Mouse (Mus musculus): ENCODE data around the gene Plk5. TPM values are rescaled to one million over a fixed set of nuclear protein-coding genes. Genes with fewer than 3 reads are reported as not detected.

Gene Plk5
- polyA plus RNA-seq, 1 experiment from 2014 or later: 1.8 TPM

GRCm38 (mm10) chr10:80365736-80366135 lies 9.5 kb downstream of the Plk5 start:
- peaks cover 4% of the 10 kb centered on the region; the same call in 1 of the 2 replicates for H3K9me3 ChIP-seq
- H3K9ac ChIP-seq: no peak overlapping the region
- H3K4me3 ChIP-seq: no peak overlapping the region
- no peak overlapping the region for H3K27ac ChIP-seq
- peaks cover 34% of the 10 kb centered on the region for H3K27me3 ChIP-seq
- H3K4me2 ChIP-seq: no peak overlapping the region
- 55% methylated on average over 6 of the region's 6 CpGs for WGBS
- H3K36me3 ChIP-seq: no peaks in the 10 kb centered on the region
- no peaks in the 10 kb centered on the region for H3K4me1 ChIP-seq
- no peak for ATAC-seq (ENCODE audit: insufficient number of reproducible peaks, insufficient read depth, low FRiP score, low TSS enrichment, low read depth)

- peaks cover 4% of the 10 kb centered on the region; the same call in 1 of the 2 replicates for H3K9me3 ChIP-seq
- no peak for ATAC-seq (ENCODE audit: insufficient number of reproducible peaks, insufficient read depth, low FRiP score, low TSS enrichment, low read depth)
- H3K9ac ChIP-seq: no peak overlapping the region
- H3K27me3 ChIP-seq: peaks cover 24% of the 10 kb centered on the region
- no peaks in the 10 kb centered on the region for H3K36me3 ChIP-seq
- H3K4me2 ChIP-seq: no peak overlapping the region
- H3K4me3 ChIP-seq: no peak overlapping the region
- H3K27ac ChIP-seq: no peak overlapping the region
- WGBS: 65% methylated on average over 5 of the region's 5 CpGs
- H3K4me1 ChIP-seq: peaks cover 12% of the 10 kb centered on the region
These were observed 11.7 kb downstream of the Plk5 start for GRCm38 (mm10) chr10:80367954-80368353.

- no peak overlapping the region for H3K4me2 ChIP-seq
- 85% methylated on average over 6 of the region's 6 CpGs for WGBS
- peaks cover 12% of the 10 kb centered on the region for H3K4me1 ChIP-seq
- no peaks in the 10 kb centered on the region for H3K36me3 ChIP-seq
- ATAC-seq (ENCODE audit: insufficient number of reproducible peaks, insufficient read depth, low FRiP score, low TSS enrichment, low read depth): no peak
- H3K9me3 ChIP-seq: peaks cover 4% of the 10 kb centered on the region; the same call in 1 of the 2 replicates
- H3K27ac ChIP-seq: no peak overlapping the region
- peaks cover 23% of the 10 kb centered on the region for H3K27me3 ChIP-seq
- H3K4me3 ChIP-seq: no peak overlapping the region
- H3K9ac ChIP-seq: no peak overlapping the region
These were observed 12.1 kb downstream of the Plk5 start for GRCm38 (mm10) chr10:80368392-80368791.

GRCm38 (mm10) chr10:80369995-80370747 lies 13.9 kb downstream of the Plk5 start:
- Histone ChIP-seq H3K9me3 (peaks cover 4% of the 10 kb centered on the region; the same call in 1 of the 2 replicates), H3K27ac (no peak overlapping the region), H3K36me3 (no peaks in the 10 kb centered on the region), H3K9ac (no peak overlapping the region), H3K27me3 (peaks cover 7% of the 10 kb centered on the region; the same call in 1 of the 2 replicates), H3K4me2 (no peak overlapping the region), H3K4me3 (no peak overlapping the region), H3K4me1 (peaks cover 12% of the 10 kb centered on the region)
- no peak for ATAC-seq (ENCODE audit: insufficient number of reproducible peaks, insufficient read depth, low FRiP score, low TSS enrichment, low read depth)
- WGBS: 81% methylated on average over 21 of the region's 21 CpGs

GRCm38 (mm10) chr10:80371411-80371966 lies 15.2 kb downstream of the Plk5 start:
- no peaks in the 10 kb centered on the region for H3K36me3 ChIP-seq
- peak overlapping the region; percentile 34 for H3K4me2 ChIP-seq
- ATAC-seq (ENCODE audit: insufficient number of reproducible peaks, insufficient read depth, low FRiP score, low TSS enrichment, low read depth): peak; percentile 81
- 4% methylated on average over 12 of the region's 12 CpGs for WGBS
- peaks cover 4% of the 10 kb centered on the region; the same call in 1 of the 2 replicates for H3K9me3 ChIP-seq
- H3K27ac ChIP-seq: peak overlapping the region; percentile 79
- H3K27me3 ChIP-seq: no peaks in the 10 kb centered on the region; the same call in 1 of the 2 replicates
- H3K4me1 ChIP-seq: peaks cover 12% of the 10 kb centered on the region
- H3K4me3 ChIP-seq: peak overlapping the region; percentile 32
- H3K9ac ChIP-seq: peak overlapping the region; percentile 49; the same call in 1 of the 2 replicates

- Histone ChIP-seq H3K4me1 (peaks cover 12% of the 10 kb centered on the region), H3K4me2 (peak overlapping the region; percentile 34), H3K9ac (peak overlapping the region; percentile 49; the same call in 1 of the 2 replicates), H3K9me3 (peaks cover 4% of the 10 kb centered on the region; the same call in 1 of the 2 replicates), H3K27me3 (no peaks in the 10 kb centered on the region; the same call in 1 of the 2 replicates), H3K4me3 (peak overlapping the region; percentile 32; the same call in 1 of the 2 replicates), H3K36me3 (no peaks in the 10 kb centered on the region), H3K27ac (peak overlapping the region; percentile 79)
- ATAC-seq (ENCODE audit: insufficient number of reproducible peaks, insufficient read depth, low FRiP score, low TSS enrichment, low read depth): no peak
- 52% methylated on average over 9 of the region's 9 CpGs for WGBS
These were observed 15.7 kb downstream of the Plk5 start for GRCm38 (mm10) chr10:80371983-80372382.

GRCm38 (mm10) chr10:80372706-80373105 lies 16.4 kb downstream of the Plk5 start:
- H3K27ac ChIP-seq: no peak overlapping the region
- no peaks in the 10 kb centered on the region for H3K36me3 ChIP-seq
- 76% methylated on average over 6 of the region's 6 CpGs for WGBS

GRCm38 (mm10) chr10:80374063-80374462 lies 17.8 kb downstream of the Plk5 start:
- 23% methylated on average over 6 of the region's 6 CpGs for WGBS
- Histone ChIP-seq H3K4me1 (peaks cover 12% of the 10 kb centered on the region), H3K27ac (no peak overlapping the region), H3K9ac (no peak overlapping the region), H3K4me3 (no peak overlapping the region), H3K36me3 (no peaks in the 10 kb centered on the region), H3K27me3 (no peaks in the 10 kb centered on the region), H3K9me3 (no peaks in the 10 kb centered on the region), H3K4me2 (no peak overlapping the region)
- no peak for ATAC-seq (ENCODE audit: insufficient number of reproducible peaks, insufficient read depth, low FRiP score, low TSS enrichment, low read depth)

More at GRCm38 (mm10) chr10:80372706-80373105, 16.4 kb downstream of the Plk5 start:
- H3K27me3 ChIP-seq: no peaks in the 10 kb centered on the region; the same call in 1 of the 2 replicates
- H3K4me2 ChIP-seq: no peak overlapping the region
- no peak overlapping the region for H3K9ac ChIP-seq
- no peak overlapping the region for H3K4me3 ChIP-seq
- H3K9me3 ChIP-seq: peaks cover 4% of the 10 kb centered on the region; the same call in 1 of the 2 replicates
- no peak for ATAC-seq (ENCODE audit: insufficient number of reproducible peaks, insufficient read depth, low FRiP score, low TSS enrichment, low read depth)
- peaks cover 12% of the 10 kb centered on the region for H3K4me1 ChIP-seq

- H3K4me2 ChIP-seq: no peak overlapping the region
- H3K4me1 ChIP-seq: peaks cover 12% of the 10 kb centered on the region
- no peak for ATAC-seq (ENCODE audit: insufficient number of reproducible peaks, insufficient read depth, low FRiP score, low TSS enrichment, low read depth)
- no peaks in the 10 kb centered on the region for H3K9me3 ChIP-seq
- no peak overlapping the region for H3K4me3 ChIP-seq
- no peak overlapping the region for H3K27ac ChIP-seq
- no peak overlapping the region for H3K9ac ChIP-seq
- no peaks in the 10 kb centered on the region for H3K27me3 ChIP-seq
- H3K36me3 ChIP-seq: peaks cover 17% of the 10 kb centered on the region
- 2% methylated on average over 7 of the region's 7 CpGs for WGBS
These were observed 19.9 kb downstream of the Plk5 start for GRCm38 (mm10) chr10:80376160-80376559.

- H3K27me3 ChIP-seq: no peaks in the 10 kb centered on the region
- H3K4me3 ChIP-seq: no peak overlapping the region
- 51% methylated on average over 10 of the region's 10 CpGs for WGBS
- H3K9ac ChIP-seq: no peak overlapping the region
- peaks cover under 1% of the 10 kb centered on the region; the same call in 1 of the 2 replicates for H3K4me1 ChIP-seq
- no peak overlapping the region for H3K27ac ChIP-seq
- H3K9me3 ChIP-seq: no peaks in the 10 kb centered on the region
- ATAC-seq (ENCODE audit: insufficient number of reproducible peaks, insufficient read depth, low FRiP score, low TSS enrichment, low read depth): no peak
- no peak overlapping the region for H3K4me2 ChIP-seq
- peaks cover 32% of the 10 kb centered on the region for H3K36me3 ChIP-seq
These were observed 21.5 kb downstream of the Plk5 start for GRCm38 (mm10) chr10:80377716-80378115.

GRCm38 (mm10) chr10:80382641-80383365 lies 26.5 kb downstream of the Plk5 start:
- H3K4me1 ChIP-seq: peaks cover 28% of the 10 kb centered on the region
- H3K27me3 ChIP-seq: no peaks in the 10 kb centered on the region
- H3K9ac ChIP-seq: peak overlapping the region; percentile 55; the same call in 1 of the 2 replicates
- no peaks in the 10 kb centered on the region for H3K9me3 ChIP-seq
- no peak overlapping the region for H3K27ac ChIP-seq
- peaks cover 57% of the 10 kb centered on the region for H3K36me3 ChIP-seq
- no peak overlapping the region for H3K4me3 ChIP-seq
- H3K4me2 ChIP-seq: 0 out of 2 replicates have a peak overlapping the region, but pooled peaks have one; percentile 92
- WGBS: 83% methylated on average over 7 of the region's 7 CpGs
- ATAC-seq (ENCODE audit: insufficient number of reproducible peaks, insufficient read depth, low FRiP score, low TSS enrichment, low read depth): no peak
